Mouse (Mus musculus): ENCODE data around the gene Fam118a. TPM values are rescaled to one million over a fixed set of nuclear protein-coding genes. Genes with fewer than 3 reads are reported as not detected.
"Not testable (repeated sequence)": the region's sequence is repeated elsewhere in the genome, so short reads cannot be mapped to it uniquely, and the experiment has no call there.

Gene Fam118a
- polyA plus RNA-seq, 1 experiment = 16.8 TPM

DNA sequence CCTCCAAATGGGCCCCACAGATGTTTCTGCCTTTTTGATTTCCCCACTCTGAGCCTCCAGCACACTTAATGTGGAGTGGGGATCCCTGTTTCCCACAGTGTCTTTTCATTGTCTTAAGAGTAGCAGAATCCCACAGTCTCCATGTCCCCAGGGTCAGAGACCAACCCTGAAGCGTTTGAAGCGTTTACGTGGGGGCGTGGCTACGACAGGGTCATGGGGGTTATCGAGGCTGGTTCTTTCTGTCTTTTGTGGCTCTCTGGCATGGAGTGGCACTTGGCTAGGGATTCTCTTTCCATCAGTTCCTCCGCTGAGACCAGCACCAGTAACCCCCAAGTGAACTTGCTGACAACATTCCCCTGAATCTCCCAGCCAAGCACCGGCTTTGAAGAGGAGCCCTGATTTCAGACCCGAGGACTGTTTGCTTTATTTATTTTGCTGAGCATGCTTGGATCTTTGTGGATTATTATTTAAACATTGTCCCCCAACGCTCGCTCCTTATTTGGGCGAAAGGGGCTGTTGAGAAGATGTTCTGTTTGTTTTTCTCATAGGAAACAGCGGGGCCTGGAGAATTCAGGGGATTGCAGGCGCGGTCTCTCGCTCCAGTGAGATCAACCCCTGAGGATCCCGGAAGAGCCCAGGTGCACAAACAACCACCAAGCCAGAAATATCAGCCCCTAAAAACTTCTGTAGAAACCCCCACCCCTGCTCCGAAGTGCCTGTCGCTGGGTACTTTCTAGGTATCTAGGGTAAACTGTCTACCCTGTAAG, 16.7 kb upstream of the Fam118a start:
- DNase-seq (ENCODE audit: low read depth, low spot score) = no peak
- 11% methylated on average over 19 of the region's 19 CpGs for WGBS

DNA sequence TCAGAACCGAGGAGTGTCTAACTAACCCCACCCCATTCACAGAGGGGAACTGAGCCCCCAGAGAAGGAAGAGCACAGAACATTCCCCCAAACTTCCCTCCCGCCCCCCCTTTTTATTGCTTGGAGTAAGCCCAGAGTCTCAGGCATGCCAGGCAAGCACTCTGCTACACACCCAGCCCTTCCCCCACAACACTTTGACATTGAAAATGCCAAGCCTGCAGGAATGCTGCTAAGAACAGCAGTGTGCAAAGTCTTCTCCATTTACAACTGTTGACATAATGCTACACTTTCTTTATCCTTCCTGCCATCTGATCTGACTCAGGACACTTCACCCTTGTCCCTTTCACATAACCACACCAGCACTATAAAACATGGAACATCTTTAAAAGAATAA, 16.1 kb upstream of the Fam118a start:
- WGBS = 9% methylated on average over 2 of the region's 2 CpGs
- peak; percentile 92 for DNase-seq (ENCODE audit: low read depth, low spot score)

DNA sequence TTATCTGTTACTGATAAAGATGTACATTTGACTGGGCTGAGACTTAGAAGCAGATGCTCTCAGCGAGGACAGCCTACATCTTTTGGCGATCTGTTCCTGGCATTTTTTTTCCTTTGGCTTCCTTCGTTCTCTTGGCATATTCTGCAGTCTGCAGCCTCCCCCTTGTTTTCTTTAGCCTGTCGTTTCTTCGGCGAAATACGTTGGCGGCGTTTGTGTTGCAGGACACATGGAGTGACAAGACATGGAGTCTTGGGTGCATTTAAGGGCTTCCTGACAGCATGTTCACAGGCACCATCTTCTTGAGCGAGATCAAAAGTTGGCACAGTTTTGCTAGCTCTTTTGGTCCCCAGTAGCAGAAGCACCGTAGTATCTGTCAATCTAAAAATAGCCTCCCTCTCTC, 13.0 kb upstream of the Fam118a start:
- WGBS = 84% methylated on average over 11 of the region's 11 CpGs
- no peak for DNase-seq (ENCODE audit: low read depth, low spot score)

DNA sequence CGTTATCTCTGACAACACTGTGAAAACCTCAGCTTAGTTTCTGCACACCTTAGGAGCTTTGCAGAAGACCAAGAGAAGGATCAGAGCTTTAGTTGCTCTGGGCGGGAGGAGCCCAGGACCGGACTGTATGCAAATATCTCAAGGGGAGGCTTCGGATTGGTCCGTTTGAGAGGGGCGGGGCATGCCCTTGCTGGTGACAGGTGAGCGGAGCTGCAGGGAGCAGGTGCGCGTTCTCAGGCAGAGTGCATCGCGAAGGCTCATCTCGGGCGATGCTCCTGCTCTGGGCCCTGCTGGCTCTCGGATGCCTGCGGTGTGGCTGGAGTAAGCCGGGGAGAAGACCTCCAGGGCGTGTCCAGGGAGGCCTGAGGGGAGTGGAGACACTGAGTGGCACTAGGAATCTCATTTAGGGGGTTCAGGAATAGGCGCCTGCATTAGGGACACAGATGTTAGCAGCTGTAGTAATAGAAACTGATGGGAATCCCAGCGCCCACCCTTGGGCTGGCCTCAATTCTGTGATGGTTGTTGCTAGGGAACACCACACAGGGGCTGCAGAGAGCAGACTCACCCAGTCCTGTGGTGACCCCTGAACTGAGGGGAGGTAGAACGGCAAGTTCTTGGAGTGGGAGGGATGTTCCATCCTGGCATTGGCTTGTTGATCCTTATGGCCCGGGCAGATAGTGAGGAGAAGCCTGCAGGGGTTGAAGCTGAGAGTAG, 11.6 kb upstream of the Fam118a start, which contains the start of gene Upk3a:
Gene Upk3a (plus strand): TSS at position 191 of the 714 bp plus-strand sequence.
- DNase-seq (ENCODE audit: low read depth, low spot score) = no peak
- WGBS = 18% methylated on average over 21 of the region's 21 CpGs

DNA sequence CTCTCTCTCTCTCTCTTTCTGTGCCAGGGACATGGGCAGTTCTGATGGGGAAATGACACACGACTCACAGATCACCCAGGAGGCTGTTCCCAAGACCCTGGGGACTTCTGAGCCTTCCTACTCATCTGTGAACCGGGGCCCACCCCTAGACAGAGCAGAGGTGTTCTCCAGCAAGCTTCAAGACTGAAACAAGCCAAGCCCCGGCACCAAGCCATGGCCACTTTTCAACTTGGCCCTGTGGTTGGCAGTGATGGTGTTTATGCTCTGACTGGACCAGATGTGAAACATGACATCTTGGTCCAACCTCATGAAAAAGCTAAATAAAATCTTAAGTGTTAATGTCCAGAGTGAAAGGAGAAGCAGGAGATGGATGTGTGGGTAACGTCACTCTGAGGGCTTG, 6.5 kb upstream of the Fam118a start:
- DNase-seq (ENCODE audit: low read depth, low spot score) = no peak
- 66% methylated on average over 4 of the region's 4 CpGs for WGBS

DNA sequence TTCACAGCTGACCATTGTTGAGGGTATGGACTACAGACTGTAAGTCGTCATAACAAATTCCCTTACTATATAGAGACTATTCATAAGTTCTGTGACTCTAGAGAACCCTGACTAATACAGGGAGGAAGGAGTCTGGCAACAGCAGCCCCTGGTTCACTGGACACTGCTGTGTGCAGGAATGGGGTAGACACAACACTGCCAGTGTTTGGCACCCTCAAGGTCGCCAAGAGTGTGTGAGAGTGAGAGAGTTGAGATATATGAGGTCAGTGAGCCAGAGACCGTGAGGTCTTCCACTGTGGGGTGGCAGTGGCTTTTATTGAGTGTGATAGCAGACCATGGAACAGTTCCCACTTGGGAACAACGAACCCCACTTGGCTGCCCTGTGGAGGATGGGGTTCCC, 2.6 kb upstream of the Fam118a start:
- 83% methylated on average over 4 of the region's 4 CpGs for WGBS
- no peak for DNase-seq (ENCODE audit: low read depth, low spot score)

DNA sequence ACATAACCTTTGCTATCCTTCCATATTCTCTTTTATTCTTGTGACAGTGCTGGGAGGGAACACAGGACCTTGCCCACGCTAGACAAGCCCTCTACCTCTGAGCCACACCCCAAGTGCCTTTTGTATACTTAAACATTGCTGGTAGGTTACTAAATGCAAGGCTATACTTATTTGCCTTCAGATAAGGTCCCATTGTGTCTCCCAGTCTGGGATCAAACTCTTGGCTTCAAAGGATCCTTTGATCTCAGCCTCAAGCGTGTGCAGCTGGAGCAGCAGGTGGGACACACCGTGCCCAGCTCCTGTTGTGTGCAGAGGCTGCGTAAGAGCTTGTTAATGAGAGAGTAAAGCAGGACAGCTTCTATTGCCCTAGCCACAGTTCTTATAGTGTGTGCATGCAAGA, 1.0 kb upstream of the Fam118a start:
- DNase-seq (ENCODE audit: low read depth, low spot score) = no peak
- 33% methylated on average over 4 of the region's 4 CpGs for WGBS

DNA sequence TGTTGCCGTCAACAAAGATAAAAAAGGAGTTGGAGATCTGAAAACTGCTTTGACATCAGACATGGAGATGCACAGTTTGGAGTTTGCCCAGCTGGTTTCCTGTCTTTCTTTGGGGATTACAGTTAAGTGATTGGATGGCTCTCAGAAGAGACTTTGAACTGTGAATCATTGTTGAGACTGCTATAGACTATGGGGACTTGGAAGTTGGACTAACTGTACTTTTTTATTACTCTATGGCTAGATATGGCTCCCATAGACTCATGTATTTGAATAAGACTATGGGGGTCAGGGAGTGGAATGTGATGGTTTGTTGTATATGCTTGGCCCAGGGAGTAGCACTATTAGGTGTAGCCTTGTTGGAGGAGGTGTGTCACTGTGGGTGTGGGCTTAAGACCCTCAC, 1.9 kb downstream of the Fam118a start:
- WGBS = 15% methylated on average over 1 of the region's 1 CpGs
- DNase-seq (ENCODE audit: low read depth, low spot score) = not testable (repeated sequence)

DNA sequence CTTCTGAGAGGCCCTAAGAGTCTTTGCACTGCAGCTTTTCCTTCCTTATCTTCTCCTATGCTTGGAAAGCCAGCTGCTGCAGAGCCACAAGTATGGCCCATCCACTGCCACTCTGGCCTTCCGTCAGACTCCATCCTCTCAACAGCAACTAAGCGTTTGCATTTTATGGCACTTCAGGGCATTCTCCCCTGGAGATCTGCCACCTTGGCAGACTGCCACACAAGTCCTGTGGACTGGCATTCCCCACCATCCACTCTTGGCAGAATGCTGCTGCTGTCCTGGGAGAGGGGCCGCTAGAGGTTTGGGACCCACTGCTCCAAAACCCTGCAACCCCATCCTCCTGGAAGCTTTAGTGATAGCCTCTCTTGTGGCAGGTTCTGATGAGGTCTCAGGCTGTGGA, 3.1 kb downstream of the Fam118a start:
- 19% methylated on average over 3 of the region's 3 CpGs for WGBS
- DNase-seq (ENCODE audit: low read depth, low spot score) = no peak

DNA sequence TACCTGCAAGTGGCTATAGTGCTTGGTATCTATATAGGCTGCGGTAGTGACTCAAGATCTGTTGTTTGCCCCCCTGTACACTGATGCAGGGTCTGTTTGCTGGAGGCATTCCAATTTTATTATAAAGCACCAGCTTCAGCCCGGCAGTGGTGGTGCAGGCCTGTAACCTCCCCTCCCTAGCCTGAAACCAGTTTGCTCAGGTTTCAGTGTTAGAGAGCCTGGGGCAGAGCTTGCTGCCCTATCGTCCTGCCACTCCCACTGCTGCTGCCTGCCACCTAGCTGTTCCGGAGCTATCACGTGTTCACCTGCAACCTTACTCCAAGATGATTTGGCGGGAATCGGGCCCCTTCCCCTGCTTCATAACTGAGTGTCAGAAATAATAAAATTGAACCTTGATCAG, 5.2 kb downstream of the Fam118a start:
- DNase-seq (ENCODE audit: low read depth, low spot score) = not testable (repeated sequence)
- 18% methylated on average over 7 of the region's 7 CpGs for WGBS

DNA sequence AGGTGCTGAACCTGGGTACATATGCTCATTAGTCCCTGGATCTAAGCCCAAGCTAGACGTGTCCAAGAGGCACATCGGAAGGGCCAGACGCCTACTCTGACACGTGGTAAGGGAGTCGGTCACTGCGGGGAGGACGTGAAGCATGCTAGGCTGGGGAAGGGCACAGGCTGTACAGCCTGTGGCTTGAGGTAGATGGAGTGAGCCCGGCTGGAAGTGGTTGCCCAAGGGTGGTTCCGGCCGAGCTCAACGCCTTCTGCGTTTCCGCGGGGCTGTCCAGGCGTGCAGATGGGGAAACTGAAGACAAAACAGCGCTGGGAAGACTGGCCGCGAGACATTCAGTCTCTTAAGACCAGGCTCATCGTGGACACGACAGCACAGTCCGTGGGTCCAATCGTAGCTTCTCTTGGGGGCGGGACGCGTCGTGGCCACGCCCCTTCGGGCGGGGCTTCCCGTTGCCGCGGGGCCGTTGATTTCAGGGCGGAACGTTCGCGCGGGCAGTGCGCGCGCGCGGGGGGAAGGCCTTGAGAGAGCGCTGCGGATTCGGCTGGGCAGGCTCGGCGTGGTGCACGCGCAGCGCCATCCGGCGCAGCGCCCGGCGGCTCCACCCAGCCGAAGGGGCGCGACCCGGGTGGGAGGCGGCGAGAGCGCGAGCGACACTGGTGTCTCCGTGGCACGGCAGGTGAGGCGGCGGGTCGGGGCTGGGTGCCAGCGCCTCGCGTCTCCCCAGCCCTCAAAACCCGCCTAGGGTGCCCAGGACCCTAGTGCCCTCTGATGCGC, 8.0 kb downstream of the Fam118a start:
- under 1% methylated on average over 74 of the region's 75 CpGs for WGBS
- DNase-seq (ENCODE audit: low read depth, low spot score) = peak; percentile 83

DNA sequence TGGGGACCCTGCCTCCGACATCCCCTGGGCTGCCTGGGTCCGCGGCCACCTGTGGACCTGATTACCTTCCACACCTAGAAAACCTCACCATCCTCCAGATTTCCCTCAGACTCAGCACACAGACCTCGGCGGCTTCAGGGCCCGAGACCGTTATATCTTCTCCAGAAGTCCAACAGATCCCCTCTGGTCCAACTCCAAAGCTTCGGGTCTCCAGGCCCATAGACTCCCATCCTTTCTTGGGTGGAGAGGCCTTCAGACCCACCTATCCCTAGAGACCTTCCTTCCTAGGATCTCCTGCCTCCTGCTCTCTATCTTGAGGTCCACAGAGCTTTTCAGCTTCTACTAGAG, 8.6 kb downstream of the Fam118a start:
- WGBS = under 1% methylated on average over 8 of the region's 8 CpGs
- DNase-seq (ENCODE audit: low read depth, low spot score) = no peak

DNA sequence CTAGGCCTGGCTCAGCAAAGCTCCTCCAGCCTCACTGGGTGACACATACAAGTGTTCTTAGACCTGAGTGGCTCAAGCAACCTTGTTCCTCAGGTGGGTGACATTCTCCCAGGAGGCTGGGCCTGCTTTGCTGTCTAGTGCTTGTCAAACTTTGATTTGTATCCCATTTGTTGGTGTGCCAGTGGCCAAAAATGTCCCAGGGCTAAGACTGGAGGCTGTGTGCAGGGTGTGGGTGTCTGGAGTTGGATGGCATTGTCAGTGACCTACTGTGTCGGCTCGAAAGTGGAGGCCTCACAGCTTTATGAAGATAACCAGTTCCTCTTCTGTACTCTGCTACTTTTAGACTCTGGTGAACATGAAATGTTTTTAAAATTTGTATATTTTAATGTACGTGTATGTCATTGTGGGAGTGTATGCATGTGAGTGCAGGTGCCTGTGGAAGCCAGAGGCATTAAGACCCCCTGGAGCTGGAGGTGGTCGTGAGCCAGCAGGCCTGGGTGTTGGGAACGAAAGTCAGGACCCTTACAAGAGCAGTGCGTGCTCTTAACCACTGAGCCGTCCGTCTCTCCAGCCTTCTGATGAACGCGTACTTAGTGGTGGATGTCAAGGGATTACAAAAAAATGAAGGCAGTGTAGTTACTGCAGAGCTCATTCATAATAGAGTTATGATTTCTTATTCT, 12.9 kb downstream of the Fam118a start:
- WGBS = 68% methylated on average over 10 of the region's 10 CpGs
- DNase-seq (ENCODE audit: low read depth, low spot score) = no peak

DNA sequence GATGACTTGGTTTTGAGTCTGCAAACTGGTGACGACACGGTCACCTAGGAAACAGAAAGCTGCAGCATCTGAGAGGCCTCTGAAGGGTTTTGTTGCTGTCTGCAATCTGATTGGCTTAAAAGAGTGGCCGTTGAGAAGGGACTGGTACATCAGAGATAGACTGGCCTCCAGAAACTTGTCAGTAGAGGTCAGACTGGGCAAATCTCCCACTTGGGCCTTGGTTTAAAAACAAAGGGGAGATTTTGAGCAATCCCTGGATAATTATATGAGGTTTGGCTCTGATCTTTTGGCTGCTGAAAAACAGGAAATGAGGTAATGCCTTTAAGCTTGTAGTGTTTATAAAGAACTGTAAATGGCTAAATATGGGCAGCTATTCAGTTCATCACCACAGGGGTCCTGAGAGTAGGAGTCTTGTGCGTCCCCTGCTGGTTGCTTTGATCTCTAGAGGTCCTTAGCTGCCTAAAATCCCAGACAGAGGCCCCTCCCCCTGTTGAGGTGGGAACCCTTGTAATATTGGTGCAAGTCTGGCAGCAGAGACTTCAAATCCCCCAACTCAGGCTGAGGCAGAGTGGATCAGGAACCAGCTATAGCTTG, 13.7 kb downstream of the Fam118a start:
- DNase-seq (ENCODE audit: low read depth, low spot score) = no peak
- 28% methylated on average over 4 of the region's 4 CpGs for WGBS

DNA sequence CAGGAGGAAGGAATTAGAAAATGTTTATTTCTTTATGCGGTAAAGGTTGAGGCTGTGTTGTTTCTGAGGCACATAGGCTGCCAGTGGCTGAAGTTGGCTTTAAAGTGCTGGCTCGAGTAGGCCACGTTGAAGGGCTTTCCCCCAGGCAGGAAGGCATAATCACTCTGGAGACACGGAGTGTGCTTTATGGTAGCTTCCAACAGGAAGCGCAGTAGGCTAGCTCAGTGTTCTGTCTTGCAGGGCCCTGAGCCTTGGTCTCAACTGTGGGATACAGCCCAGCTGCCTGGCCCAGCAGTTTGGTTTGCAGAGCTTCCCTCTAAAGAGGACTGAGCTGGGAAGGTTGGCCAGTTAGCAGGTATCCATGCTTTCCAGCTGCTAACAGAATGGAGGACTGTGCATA, 14.4 kb downstream of the Fam118a start:
- 51% methylated on average over 5 of the region's 5 CpGs for WGBS
- DNase-seq (ENCODE audit: low read depth, low spot score) = no peak

DNA sequence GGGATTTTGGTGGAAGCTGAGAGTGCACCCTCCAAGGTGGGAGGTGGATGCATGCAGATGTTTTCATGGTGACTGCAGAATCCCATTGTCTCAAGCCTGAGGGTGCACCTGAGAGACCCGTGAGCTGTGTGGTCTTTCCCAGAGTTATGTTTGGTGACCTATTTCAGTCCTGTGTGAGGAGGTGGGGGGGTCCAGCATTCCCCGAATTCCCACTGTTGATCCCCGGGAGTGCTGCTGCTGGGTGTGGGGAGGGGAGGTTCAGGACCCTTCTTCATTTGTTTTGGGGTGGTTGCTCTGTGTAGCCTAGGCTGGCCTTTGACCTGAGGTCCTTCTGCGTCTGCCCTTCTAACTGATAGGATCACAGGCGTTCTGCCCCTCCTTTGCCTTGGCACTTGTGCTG, 15.0 kb downstream of the Fam118a start:
- WGBS = 85% methylated on average over 5 of the region's 5 CpGs
- no peak for DNase-seq (ENCODE audit: low read depth, low spot score)

DNA sequence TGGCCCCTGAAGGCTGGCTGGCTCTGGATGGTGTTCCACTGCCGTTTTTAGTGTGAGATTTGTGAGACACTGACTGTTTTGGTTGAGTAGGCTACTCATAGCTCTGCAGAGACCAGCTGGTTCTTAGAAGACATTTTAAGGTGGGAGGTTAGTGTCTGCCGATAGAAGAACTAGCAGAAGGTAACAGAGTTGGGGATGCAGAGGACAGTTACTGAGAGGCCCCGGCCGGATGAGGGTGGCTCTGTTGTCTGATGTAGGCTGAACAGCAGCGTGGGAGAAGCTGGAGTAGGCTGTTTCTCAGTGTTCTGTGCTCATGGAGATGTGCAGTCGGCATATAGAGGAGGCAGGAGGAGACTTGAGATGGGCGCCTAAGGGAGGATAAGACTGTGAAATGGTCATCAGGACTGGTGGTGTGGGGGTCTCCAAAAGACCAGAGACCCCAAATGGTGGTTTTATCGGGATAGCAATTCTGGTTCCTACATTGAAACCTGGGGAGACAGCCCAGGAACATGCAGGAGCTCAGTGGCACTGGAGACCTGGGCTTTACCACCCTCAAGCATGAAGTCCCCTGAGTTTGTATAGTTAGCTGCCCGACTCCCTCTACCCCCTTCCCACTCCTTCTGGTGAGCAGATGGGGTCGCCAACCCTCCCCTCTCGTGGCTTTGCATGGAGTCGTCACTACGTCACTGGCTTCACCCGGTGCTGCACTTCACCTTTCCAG, 17.6 kb downstream of the Fam118a start:
- WGBS = 90% methylated on average over 14 of the region's 14 CpGs
- no peak for DNase-seq (ENCODE audit: low read depth, low spot score)

DNA sequence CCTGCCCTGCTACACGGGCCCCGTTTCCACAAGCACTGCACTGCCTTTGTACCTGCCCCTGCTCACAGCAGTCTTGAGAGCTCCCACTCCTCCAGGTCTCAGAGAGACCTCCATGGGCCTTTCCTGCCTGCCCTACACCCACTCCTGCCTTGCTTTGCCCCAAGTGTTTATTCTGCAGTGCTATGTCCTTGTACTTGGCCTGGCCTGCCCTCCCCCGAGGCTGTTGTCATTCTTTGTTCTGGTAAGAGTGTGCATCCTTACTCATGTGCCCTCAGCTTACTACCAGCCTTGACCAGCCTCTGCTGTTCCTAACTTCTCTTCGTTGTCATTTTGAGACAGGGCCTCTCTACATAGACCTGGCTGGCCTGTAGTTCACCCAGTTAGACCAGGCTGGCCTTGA, 19.1 kb downstream of the Fam118a start:
- WGBS = 81% methylated on average over 4 of the region's 4 CpGs

DNA sequence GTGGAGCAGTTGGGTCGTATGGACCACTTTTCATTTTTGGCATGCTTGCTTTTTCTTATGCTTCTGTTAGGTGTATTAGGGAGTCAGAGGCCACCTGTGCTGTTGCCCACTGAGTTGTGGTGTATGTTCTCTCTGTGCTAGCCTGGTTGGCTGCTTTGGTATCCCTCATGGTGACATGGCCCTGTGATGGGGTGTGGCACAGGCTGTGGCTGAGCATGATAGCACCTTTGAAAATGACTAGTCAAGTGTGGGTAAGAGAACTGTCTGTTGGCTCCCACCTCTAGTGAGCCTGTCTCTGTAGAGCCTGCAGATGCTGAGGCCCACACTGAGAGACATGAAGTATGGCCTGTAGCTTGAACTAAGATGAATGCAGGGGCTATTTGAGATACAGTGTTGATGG, 21.0 kb downstream of the Fam118a start:
- DNase-seq (ENCODE audit: low read depth, low spot score) = no peak
- WGBS = 79% methylated on average over 1 of the region's 1 CpGs

More for the DNA sequence above, 19.1 kb downstream of the Fam118a start:
- no peak for DNase-seq (ENCODE audit: low read depth, low spot score)
